Mouse (Mus musculus) Patski (cell line): Measurements from ENCODE around the gene Cygb. TPM values are rescaled to one million over a fixed set of nuclear protein-coding genes. Genes with fewer than 3 reads are reported as not detected.
"Not testable (repeated sequence)": the region's sequence is repeated elsewhere in the genome, so short reads cannot be mapped to it uniquely, and the experiment has no call there.

ENCODE experiments used
- ATAC-seq: fragments of 100-300 bp; one replicate; pipeline ENCODE4 v1.8.0; 2021
- CTCF ChIA-PET: fragments of 350-600 bp; sonication (Branson Sonifier 250); formaldehyde crosslinking; loops from one replicate; lab custom pipeline; 2022; ENCODE audit warnings: inconsistent platforms; lab: Charles Lee
- POLR2A ChIA-PET: fragments of 350-600 bp; sonication (Branson Sonifier 250); formaldehyde crosslinking; loops from one replicate; lab custom pipeline; 2022; ENCODE audit warnings: antibody characterized with exemption, inconsistent platforms; lab: Charles Lee
- DNase-seq: peaks from one replicate; pipeline ENCODE4 v3.0.0-alpha.2; 2011; ENCODE audit warnings: low read depth, low spot score
- H3K27me3 ChIP-seq: fragments of 371-371 bp; one replicate; pipeline ENCODE4 v1.5.1; 2021
- CTCF ChIP-seq: fragments of 100-300 bp; IDR thresholded peaks from one replicate; pipeline ENCODE4 v1.5.1; 2021
- in situ Hi-C: fragments of 300-500 bp; cut with MboI; formaldehyde crosslinking; loops from 3 replicates; pipeline ENCODE4 v1.11.1; 2018; ENCODE audit warnings: low pct_unique_long_range_greater_than_20kb, mixed read lengths
- polyA plus RNA-seq: library from polyadenylated mRNA; unstranded; gene quantifications from one replicate; pipeline ENCODE4 v1.2.3, GENCODE M21; 2021

Cygb gene
- polyA plus RNA-seq, 1 experiment from 2014 or later = 0.24 TPM

- DNase-seq (no peak), ATAC-seq (no peak)
- no peak for TF ChIP-seq CTCF
- no peaks in the 10 kb centered on the region for H3K27me3 ChIP-seq
- POLR2A ChIA-PET = no interaction called here
- CTCF ChIA-PET = no interaction called here
- in situ Hi-C loops = no loop called here
These were observed 42.2 kb downstream of the Cygb start for GRCm38 (mm10) chr11:116611883-116612282.

- ATAC-seq, H3K27me3 ChIP-seq, DNase-seq, POLR2A ChIA-PET, in situ Hi-C loops, CTCF ChIA-PET: not testable (repeated sequence)
These were observed 42.9 kb downstream of the Cygb start for GRCm38 (mm10) chr11:116611168-116611567.

GRCm38 (mm10) chr11:116609965-116610630, 44.0 kb downstream of the Cygb start:
- in situ Hi-C loops = no loop called here
- POLR2A ChIA-PET = no interaction called here
- ATAC-seq (no peak), DNase-seq (no peak)
- CTCF ChIA-PET = interaction anchor here (1.0 to 1.4 kb wide), 3 partner anchors 9 to 18 kb away, joined by 3 to 5 read pairs (median 4); no protein-coding TSS in a partner anchor
- H3K27me3 ChIP-seq = no peaks in the 10 kb centered on the region
- no peak for TF ChIP-seq CTCF

GRCm38 (mm10) chr11:116607717-116608116, 46.4 kb downstream of the Cygb start:
- ChIA-PET POLR2A (no interaction called here), CTCF (interaction anchor here (0.8 kb wide), 1 partner anchor 15 kb away, joined by 3 read pairs; no protein-coding TSS in a partner anchor)
- in situ Hi-C loops = no loop called here
- H3K27me3 ChIP-seq = no peaks in the 10 kb centered on the region
- ATAC-seq (no peak), DNase-seq (no peak)
- TF ChIP-seq CTCF = no peak

GRCm38 (mm10) chr11:116604097-116604496, 50.0 kb downstream of the Cygb start:
- TF ChIP-seq CTCF = no peak
- DNase-seq = no peak
- in situ Hi-C loops = no loop called here
- ChIA-PET POLR2A (interaction anchor here (1.0 kb wide), 1 partner anchor 10 kb away, joined by 3 read pairs; no protein-coding TSS in a partner anchor), CTCF (interaction anchor here (0.9 to 3.6 kb wide), 6 partner anchors 10 to 24 kb away, joined by 3 to 29 read pairs (median 8); partner anchors contain the start of gene Rhbdf2)
- no peak for ATAC-seq
- no peaks in the 10 kb centered on the region for H3K27me3 ChIP-seq

GRCm38 (mm10) chr11:116603339-116603738, 50.8 kb downstream of the Cygb start:
- ChIA-PET CTCF (interaction anchor here (0.7 to 3.6 kb wide), 7 partner anchors 9 to 41 kb away, joined by 3 to 29 read pairs (median 5); partner anchors contain the start of gene Rhbdf2), POLR2A (interaction anchor here (1.0 kb wide), 1 partner anchor 11 kb away, joined by 3 read pairs; no protein-coding TSS in a partner anchor)
- H3K27me3 ChIP-seq = no peaks in the 10 kb centered on the region
- no peak for ATAC-seq
- in situ Hi-C loops = no loop called here
- DNase-seq = no peak
- no peak for TF ChIP-seq CTCF

GRCm38 (mm10) chr11:116602043-116602442, 52.1 kb downstream of the Cygb start:
- ATAC-seq (no peak), DNase-seq (no peak)
- H3K27me3 ChIP-seq = no peaks in the 10 kb centered on the region
- in situ Hi-C loops = no loop called here
- TF ChIP-seq CTCF = no peak
- ChIA-PET POLR2A (interaction anchor here (0.9 kb wide), 1 partner anchor 25 kb away, joined by 3 read pairs; the partner anchor contains the start of gene Rhbdf2), CTCF (interaction anchor here (3.0 to 3.6 kb wide), 2 partner anchors 23 to 26 kb away, joined by 12 to 29 read pairs; partner anchors contain the start of gene Rhbdf2)

- POLR2A ChIA-PET = no interaction called here
- no peak for DNase-seq
- no peak for TF ChIP-seq CTCF
- H3K27me3 ChIP-seq = no peaks in the 10 kb centered on the region
- in situ Hi-C loops = no loop called here
- CTCF ChIA-PET = interaction anchor here (1.3 kb wide), 1 partner anchor 23 kb away, joined by 4 read pairs; no protein-coding TSS in a partner anchor
- no peak for ATAC-seq
These were observed 52.9 kb downstream of the Cygb start for GRCm38 (mm10) chr11:116601166-116601565.

GRCm38 (mm10) chr11:116599230-116599629, 54.9 kb downstream of the Cygb start:
- no peak for DNase-seq
- no peaks in the 10 kb centered on the region for H3K27me3 ChIP-seq
- CTCF ChIA-PET = interaction anchor here (2.0 kb wide), 1 partner anchor 13 kb away, joined by 5 read pairs; the partner anchor contains the start of gene Aanat
- no peak for ATAC-seq
- in situ Hi-C loops = no loop called here
- TF ChIP-seq CTCF = no peak
- POLR2A ChIA-PET = no interaction called here

GRCm38 (mm10) chr11:116598193-116598592, 55.9 kb downstream of the Cygb start:
- ATAC-seq (no peak), DNase-seq (no peak)
- H3K27me3 ChIP-seq = no peaks in the 10 kb centered on the region
- CTCF ChIA-PET = interaction anchor here (1.1 to 2.0 kb wide), 2 partner anchors 12 to 44 kb away, joined by 3 to 5 read pairs; partner anchors contain the start of gene Aanat
- POLR2A ChIA-PET = no interaction called here
- in situ Hi-C loops = no loop called here
- no peak for TF ChIP-seq CTCF

GRCm38 (mm10) chr11:116596766-116597165, 57.3 kb downstream of the Cygb start:
- no peak for DNase-seq
- in situ Hi-C loops = no loop called here
- no peaks in the 10 kb centered on the region for H3K27me3 ChIP-seq
- POLR2A ChIA-PET = no interaction called here
- CTCF ChIA-PET = interaction anchor here (1.1 to 1.3 kb wide), 2 partner anchors 13 to 43 kb away, joined by 3 read pairs; no protein-coding TSS in a partner anchor
- TF ChIP-seq CTCF = no peak
- ATAC-seq = no peak

Other genes starting within 250 kb of the Cygb start
- gene Rnf157, start 241.3 kb downstream of the Cygb start, polyA plus RNA-seq = 40.5 TPM
- gene Ubald2, start 220.2 kb downstream of the Cygb start, polyA plus RNA-seq = 84.7 TPM
- 0.35 TPM for gene Qrich2, start 188.1 kb downstream of the Cygb start, polyA plus RNA-seq
- 104 TPM for gene Prpsap1, start 160.1 kb downstream of the Cygb start, polyA plus RNA-seq
- 4.6 TPM for gene Sphk1, start 123.4 kb downstream of the Cygb start, polyA plus RNA-seq
- 32.5 TPM for gene Ube2o, start 72.9 kb downstream of the Cygb start, polyA plus RNA-seq
- gene Aanat, start 67.9 kb downstream of the Cygb start, polyA plus RNA-seq = not detected
- gene Rhbdf2, start 27.3 kb downstream of the Cygb start, polyA plus RNA-seq = 15.6 TPM
- 0.56 TPM for gene Prcd, start 779 bp downstream of the Cygb start, polyA plus RNA-seq
- gene St6galnac1, start 121.2 kb upstream of the Cygb start, polyA plus RNA-seq = not detected
- gene Mxra7, start 173.7 kb upstream of the Cygb start, polyA plus RNA-seq = 116 TPM
- gene Mettl23, start 189.0 kb upstream of the Cygb start, polyA plus RNA-seq = 22.6 TPM
- 77.3 TPM for gene Jmjd6, start 189.1 kb upstream of the Cygb start, polyA plus RNA-seq
- gene Mfsd11, start 198.1 kb upstream of the Cygb start, polyA plus RNA-seq = 58.8 TPM
- 283 TPM for gene Srsf2, start 198.8 kb upstream of the Cygb start, polyA plus RNA-seq